Mouse (Mus musculus): ENCODE measurements around the gene Fam149a.

DNA sequence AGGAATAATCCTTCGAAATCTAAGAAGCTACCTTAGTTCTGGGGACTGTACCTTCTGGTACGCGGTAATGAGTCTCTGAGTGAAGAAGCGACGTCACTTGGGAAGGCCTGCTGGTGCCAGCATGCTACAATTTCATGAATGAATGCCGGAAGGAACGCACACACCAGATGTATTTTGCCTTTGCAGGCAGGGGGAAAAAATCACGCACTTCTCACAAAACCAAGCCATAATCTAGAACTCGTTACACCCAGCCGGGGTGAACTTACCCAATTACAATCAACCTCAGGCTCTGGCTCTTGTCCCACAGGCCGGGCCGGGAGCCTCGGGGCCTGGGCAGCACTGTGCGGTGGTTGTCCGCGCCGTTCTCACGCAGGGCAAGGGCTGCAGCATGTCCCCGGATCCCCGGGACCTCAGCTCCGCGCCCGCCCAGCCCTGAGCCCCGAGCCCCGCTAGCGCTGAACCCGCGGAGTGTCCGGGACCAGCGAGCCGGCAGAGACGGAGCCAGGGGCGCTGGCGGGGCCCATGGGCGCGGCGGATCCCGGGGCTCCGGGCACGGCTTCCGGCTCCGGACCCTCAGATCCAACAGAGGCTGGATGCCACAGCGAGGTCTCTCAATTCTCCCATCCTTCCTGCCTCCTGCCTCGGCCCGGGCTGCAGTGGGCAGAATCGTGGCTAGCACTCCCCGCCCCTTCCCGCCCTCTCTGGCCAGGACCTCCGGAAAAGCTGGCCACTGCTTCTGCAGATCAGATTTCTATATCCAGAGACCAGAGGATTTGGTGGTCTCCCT is 23.8 kb downstream of the Fam149a start:
- no peak for TF ChIP-seq TAL1 (IDR thresholded peaks at IDR 0.05; ENCODE audit: low read length)
- TF ChIP-seq GATA1 (IDR thresholded peaks at IDR 0.05; ENCODE audit: low read length), result no peak

Measured in erythroblast, embryonic 14.5 days (primary cell).